ENCODE assay signal across 14 mouse cellular contexts in genomic region chr3:70309304-70309703, GRCm38 (mm10).
DNase-seq lines count a peak whose midpoint lies in the region; ATAC-seq and TF ChIP-seq lines count a peak whose summit lies in the region.
"Had no signal": no experiment of that assay in that cellular context is flagged by ENCODE, and none has a peak within 500 bp of the region (broad histone marks: within the 10 kb centered on the region; RNA-seq: fewer than 3 reads in every experiment).

No protein-coding gene starts in this region.

- no peaks in the 10 kb centered on the region for H3K9me3 ChIP-seq in forebrain, embryonic 13.5 days (replicated peaks)
- H3K9me3 ChIP-seq in forebrain, embryonic 12.5 days, result no peaks in the 10 kb centered on the region
- H3K9me3 ChIP-seq in midbrain, postnatal 0 days (ENCODE audit: low read length), result no peaks in the 10 kb centered on the region
- H3K9me3 ChIP-seq in midbrain, embryonic 10.5 days (replicated peaks), result no peaks in the 10 kb centered on the region
- H3K9me3 ChIP-seq: heart, embryonic 15.5 days had no signal

- H3K4me3 ChIP-seq in forebrain, embryonic 13.5 days, result no peak overlapping the region
- no peak overlapping the region for H3K4me3 ChIP-seq in forebrain, embryonic 12.5 days (replicated peaks)
- H3K4me3 ChIP-seq in midbrain, postnatal 0 days (ENCODE audit: low read depth, low read length), result no peak overlapping the region
- no peak overlapping the region for H3K4me3 ChIP-seq in midbrain, embryonic 10.5 days
- H3K4me3 ChIP-seq: heart, embryonic 15.5 days had no signal

- intact Hi-C loops in gastrocnemius, postnatal 36 days (cut with DNase I), result no loop called here

- peak; percentile 17 for DNase-seq in midbrain, postnatal 0 days (ENCODE audit: low spot score)
- DNase-seq in midbrain, embryonic 10.5 days (ENCODE audit: low spot score), result no peak
- DNase-seq in cerebellum, postnatal 14 days, result peak; percentile 69 to 80
- peak; percentile 19 to 24 for DNase-seq in gastrocnemius, postnatal 36 days
- no peak for DNase-seq in urinary bladder, postnatal 14 days (ENCODE audit: low spot score)
- DNase-seq in yolk sac, embryonic 10.5 days (ENCODE audit: low spot score), result no peak
- DNase-seq: liver; lung, embryonic 14.5 days; right cerebral cortex, adult 18-20 months had no signal

- no peak for TF ChIP-seq CTCF in midbrain, postnatal 0 days (IDR thresholded peaks at IDR 0.05)

- no peak overlapping the region for H3K9ac ChIP-seq in forebrain, embryonic 13.5 days
- H3K9ac ChIP-seq in forebrain, embryonic 12.5 days, result no peak overlapping the region
- no peak overlapping the region for H3K9ac ChIP-seq in midbrain, postnatal 0 days (replicated peaks; ENCODE audit: low read length, poor library complexity, severe bottlenecking)
- H3K9ac ChIP-seq: heart, embryonic 15.5 days; lung, embryonic 14.5 days had no signal

- H3K4me1 ChIP-seq in forebrain, embryonic 13.5 days, result no peaks in the 10 kb centered on the region
- no peaks in the 10 kb centered on the region for H3K4me1 ChIP-seq in forebrain, embryonic 12.5 days
- H3K4me1 ChIP-seq in midbrain, postnatal 0 days (ENCODE audit: insufficient read depth, low read length), result no peaks in the 10 kb centered on the region
- no peaks in the 10 kb centered on the region for H3K4me1 ChIP-seq in midbrain, embryonic 10.5 days
- H3K4me1 ChIP-seq: heart, embryonic 15.5 days had no signal

- WGBS in forebrain, embryonic 13.5 days, result 82% methylated on average over 4 of the region's 4 CpGs
- 88% methylated on average over 4 of the region's 4 CpGs for WGBS in forebrain, embryonic 12.5 days
- 82% methylated on average over 4 of the region's 4 CpGs for WGBS in midbrain, postnatal 0 days
- 85% methylated on average over 4 of the region's 4 CpGs for WGBS in midbrain, embryonic 10.5 days

- H3K36me3 ChIP-seq in forebrain, embryonic 13.5 days (ENCODE audit: poor library complexity, severe bottlenecking), result no peaks in the 10 kb centered on the region
- no peaks in the 10 kb centered on the region for H3K36me3 ChIP-seq in forebrain, embryonic 12.5 days (replicated peaks)
- no peaks in the 10 kb centered on the region for H3K36me3 ChIP-seq in midbrain, postnatal 0 days (ENCODE audit: insufficient read depth, low read length)
- H3K36me3 ChIP-seq in midbrain, embryonic 10.5 days, result no peaks in the 10 kb centered on the region
- H3K36me3 ChIP-seq: heart, embryonic 15.5 days had no signal

- peak; percentile 82 for ATAC-seq in forebrain, embryonic 13.5 days
- no peak for ATAC-seq in forebrain, embryonic 12.5 days (ENCODE audit: low FRiP score)
- no peak for ATAC-seq in midbrain, postnatal 0 days (ENCODE audit: low FRiP score)
- ATAC-seq: Patski had no signal

- H3K4me2 ChIP-seq in forebrain, embryonic 13.5 days, result no peak overlapping the region
- no peak overlapping the region for H3K4me2 ChIP-seq in forebrain, embryonic 12.5 days
- no peak overlapping the region for H3K4me2 ChIP-seq in midbrain, postnatal 0 days (ENCODE audit: low read depth, low read length, poor library complexity, severe bottlenecking)
- H3K4me2 ChIP-seq: heart, embryonic 15.5 days; lung, embryonic 14.5 days had no signal

- H3K27ac ChIP-seq in forebrain, embryonic 13.5 days, result no peak overlapping the region
- no peak overlapping the region for H3K27ac ChIP-seq in forebrain, embryonic 12.5 days
- no peak overlapping the region for H3K27ac ChIP-seq in midbrain, postnatal 0 days (ENCODE audit: low read depth, low read length)
- H3K27ac ChIP-seq in midbrain, embryonic 10.5 days (replicated peaks), result no peak overlapping the region
- H3K27ac ChIP-seq: heart, embryonic 15.5 days had no signal

- H3K27me3 ChIP-seq in forebrain, embryonic 13.5 days, result no peaks in the 10 kb centered on the region
- no peaks in the 10 kb centered on the region for H3K27me3 ChIP-seq in forebrain, embryonic 12.5 days
- H3K27me3 ChIP-seq in midbrain, postnatal 0 days (ENCODE audit: insufficient read depth, low read length), result no peaks in the 10 kb centered on the region
- H3K27me3 ChIP-seq in midbrain, embryonic 10.5 days (ENCODE audit: low read depth, poor library complexity, severe bottlenecking), result no peaks in the 10 kb centered on the region
- H3K27me3 ChIP-seq: CH12.LX; heart, embryonic 15.5 days; Patski had no signal

Comparison
In these comparisons a context has a peak if more than half of its experiments do, and no peak if none do; other contexts are left out.
1. DNase-seq: peak in midbrain, postnatal 0 days (single experiment), cerebellum, postnatal 14 days (2 of 2) and gastrocnemius, postnatal 36 days (2 of 2); none in midbrain, embryonic 10.5 days (single experiment), urinary bladder, postnatal 14 days (single experiment) and yolk sac, embryonic 10.5 days (single experiment).